11 mouse cellular contexts compared by ENCODE assay signal in the genomic region with DNA sequence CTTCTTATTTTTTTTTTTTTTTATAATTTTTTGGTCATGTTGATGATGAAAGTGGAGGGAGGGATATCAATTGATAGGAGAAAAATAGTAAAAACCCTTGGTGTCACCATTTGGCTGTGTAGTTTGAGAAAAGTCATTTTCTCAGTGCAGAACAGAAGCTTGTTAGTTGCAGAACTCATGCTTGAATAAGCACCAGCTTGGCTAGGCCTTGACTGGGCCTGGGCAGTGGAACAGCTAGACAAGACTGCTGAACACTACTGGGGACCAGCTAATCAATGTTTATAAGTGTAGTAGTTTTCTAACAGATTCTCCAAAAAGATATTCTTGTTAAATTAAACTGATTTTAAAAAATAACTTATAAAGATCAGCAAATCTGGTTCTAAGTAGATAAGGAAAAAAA.
A peak's percentile ranks its signal among the peaks of the same experiment; 100 is the strongest.
DNase-seq lines count a peak whose midpoint lies in the region.
"Had no signal": no experiment of that assay in that cellular context is flagged by ENCODE, and none has a peak within 500 bp of the region (broad histone marks: within the 10 kb centered on the region; RNA-seq: fewer than 3 reads in every experiment).

No protein-coding gene starts in this region.

- DNase-seq in cerebellum, postnatal 10 days = peak; percentile 40 to 53
- no peak for DNase-seq in cerebellum, adult 9-11 months
- DNase-seq in cerebellum, postnatal 25 days = peak; percentile 12 to 39
- DNase-seq in cerebellum, adult 9-10 months = no peak
- DNase-seq in brain, adult 2 months (ENCODE audit: low read depth, low spot score) = peak; percentile 30
- DNase-seq in left cerebral cortex, adult 11 months (ENCODE audit: low spot score) = no peak
- DNase-seq: adrenal gland, adult 8-10 months; adrenal gland, postnatal 14 days; adrenal gland, postnatal 36 days; cerebellum, postnatal 36 days; embryo, embryonic 11 days had no signal

Comparison
In these comparisons a context has a peak if more than half of its experiments do, and no peak if none do; other contexts are left out.
1. DNase-seq: peak in cerebellum, postnatal 10 days (2 of 2), cerebellum, postnatal 25 days (2 of 2) and brain, adult 2 months (single experiment); none in cerebellum, adult 9-11 months (single experiment), cerebellum, adult 9-10 months (single experiment) and left cerebral cortex, adult 11 months (single experiment).